Mouse (Mus musculus) frontal cortex, postnatal 14 days (tissue): ENCODE measurements around the gene Fstl1.

Experiments
- DNase-seq, 2 experiments: peaks; one replicate each; pipeline ENCODE4 v3.0.0; 2022; ENCODE audit warnings: low spot score in 2 of 2

Fstl1 gene

DNA sequence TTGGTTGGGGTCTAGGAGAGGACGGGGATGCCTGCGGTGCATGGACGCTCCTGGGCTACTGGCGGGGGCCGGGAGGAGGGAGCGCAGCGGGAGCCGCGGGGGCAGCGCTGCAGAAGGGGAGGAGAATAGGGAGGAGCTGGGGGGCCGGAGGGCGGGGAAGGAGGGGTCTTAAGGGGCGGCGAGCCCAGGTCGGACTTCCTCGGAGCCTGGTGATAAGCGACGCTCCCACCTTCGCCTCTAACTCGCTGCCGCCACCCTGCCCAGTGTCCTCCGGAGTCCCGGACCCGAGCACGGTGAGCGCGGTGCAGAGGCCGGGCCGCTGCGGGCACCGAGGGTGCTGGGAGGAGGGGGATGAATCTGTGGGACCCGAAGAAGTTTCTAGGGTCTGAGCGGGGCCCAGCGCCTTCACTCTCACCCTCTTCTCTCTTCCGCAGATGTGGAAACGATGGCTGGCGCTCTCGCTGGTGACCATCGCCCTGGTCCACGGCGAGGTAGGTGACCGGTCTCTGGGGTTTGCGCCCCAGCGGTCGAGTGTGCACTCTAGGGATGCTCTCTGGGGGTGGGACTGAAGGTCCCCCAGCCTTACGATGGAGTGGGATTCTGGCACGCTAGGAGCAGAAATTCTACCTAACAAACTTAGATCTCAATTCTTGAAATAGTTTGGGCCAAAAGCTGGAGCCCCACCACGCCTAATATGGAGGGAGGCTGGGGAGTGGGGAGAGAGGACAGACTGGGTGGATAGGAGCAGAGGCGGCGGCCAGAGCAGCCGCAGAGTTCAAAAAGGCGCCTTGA lies at the start of gene Fstl1:
Gene Fstl1, plus strand, starts transcription at position 14 of the 792 bp plus-strand sequence.
- DNase-seq, result peak in 1 of 2 experiments; percentile 28

DNA sequence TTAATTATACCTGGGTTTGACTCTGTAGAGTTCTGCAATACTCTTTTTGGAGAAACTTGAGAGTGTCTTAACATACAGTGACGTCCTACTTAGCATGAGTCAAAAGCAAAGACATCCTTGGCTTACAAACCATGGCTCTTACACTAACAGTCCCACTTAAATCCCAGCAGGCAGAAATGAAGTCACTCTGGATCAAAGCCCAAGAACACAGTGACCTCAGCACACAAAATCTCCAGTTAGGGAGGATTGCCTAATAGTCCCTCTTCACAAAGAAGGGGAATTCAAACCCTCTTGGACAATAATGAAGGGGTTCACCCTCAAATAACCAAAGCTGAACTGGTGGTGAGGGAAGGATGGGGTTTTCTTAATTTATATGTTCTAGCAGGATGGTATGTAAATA lies 48.0 kb upstream of the Fstl1 start:
- DNase-seq, result no peak

DNA sequence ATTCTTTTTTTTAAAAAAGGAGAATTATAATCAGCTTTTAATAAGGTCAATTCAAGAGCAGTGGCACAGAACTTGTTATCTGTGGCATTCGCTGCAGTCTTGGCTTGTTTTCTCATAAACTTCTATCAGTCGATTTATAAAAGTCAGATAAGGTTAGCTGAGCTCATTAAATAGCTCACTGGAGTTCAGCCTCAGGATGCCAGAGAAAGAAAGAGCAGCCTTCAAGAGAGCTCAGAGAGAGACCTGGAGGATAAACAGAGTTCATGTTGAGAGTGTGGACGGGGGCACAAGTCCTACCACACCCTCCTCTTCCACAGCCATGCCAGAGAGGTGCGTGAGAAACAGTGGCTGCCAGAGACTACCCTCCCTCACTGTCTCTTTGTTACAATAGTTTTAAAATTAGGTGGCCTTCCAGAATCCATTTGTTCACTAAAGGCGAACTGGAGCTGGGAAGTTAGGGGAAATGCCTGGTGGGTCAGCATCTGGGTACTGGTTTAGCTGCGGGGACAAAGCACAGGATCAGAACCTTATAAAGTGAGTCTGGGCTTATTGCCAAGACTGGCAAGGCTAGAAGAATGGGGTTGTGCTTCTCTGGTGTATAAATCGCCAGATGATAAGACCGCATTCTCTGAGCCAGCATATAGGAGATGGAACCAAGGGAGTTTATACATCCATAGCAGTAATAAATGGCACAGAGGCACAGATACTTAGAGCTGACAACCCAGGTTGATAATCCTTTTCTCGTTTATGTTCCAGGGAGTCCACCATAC lies 47.1 kb upstream of the Fstl1 start:
- DNase-seq, result no peak

GRCm38 (mm10) chr16:37730293-37730835 lies 46.3 kb upstream of the Fstl1 start:
- no peak for DNase-seq

DNA sequence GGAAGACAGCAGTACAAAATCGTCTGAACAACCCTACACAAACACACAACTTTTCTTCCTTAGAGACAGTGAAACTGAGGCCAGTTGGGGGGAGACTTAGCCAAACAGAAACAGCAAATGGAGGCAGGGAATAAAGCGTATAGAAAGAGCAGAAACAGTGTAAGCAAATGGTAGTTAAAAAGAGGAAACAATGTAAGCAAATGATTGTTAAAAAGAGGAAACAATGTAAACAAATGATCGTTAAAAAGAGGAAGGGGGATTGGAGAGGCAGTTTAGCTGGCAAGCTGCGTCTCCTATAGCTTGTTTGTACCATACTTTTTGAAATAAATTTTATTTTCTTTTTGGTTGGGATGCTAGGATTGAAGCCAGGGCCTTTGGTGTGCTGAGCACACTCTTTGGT lies 45.2 kb upstream of the Fstl1 start:
- no peak for DNase-seq

DNA sequence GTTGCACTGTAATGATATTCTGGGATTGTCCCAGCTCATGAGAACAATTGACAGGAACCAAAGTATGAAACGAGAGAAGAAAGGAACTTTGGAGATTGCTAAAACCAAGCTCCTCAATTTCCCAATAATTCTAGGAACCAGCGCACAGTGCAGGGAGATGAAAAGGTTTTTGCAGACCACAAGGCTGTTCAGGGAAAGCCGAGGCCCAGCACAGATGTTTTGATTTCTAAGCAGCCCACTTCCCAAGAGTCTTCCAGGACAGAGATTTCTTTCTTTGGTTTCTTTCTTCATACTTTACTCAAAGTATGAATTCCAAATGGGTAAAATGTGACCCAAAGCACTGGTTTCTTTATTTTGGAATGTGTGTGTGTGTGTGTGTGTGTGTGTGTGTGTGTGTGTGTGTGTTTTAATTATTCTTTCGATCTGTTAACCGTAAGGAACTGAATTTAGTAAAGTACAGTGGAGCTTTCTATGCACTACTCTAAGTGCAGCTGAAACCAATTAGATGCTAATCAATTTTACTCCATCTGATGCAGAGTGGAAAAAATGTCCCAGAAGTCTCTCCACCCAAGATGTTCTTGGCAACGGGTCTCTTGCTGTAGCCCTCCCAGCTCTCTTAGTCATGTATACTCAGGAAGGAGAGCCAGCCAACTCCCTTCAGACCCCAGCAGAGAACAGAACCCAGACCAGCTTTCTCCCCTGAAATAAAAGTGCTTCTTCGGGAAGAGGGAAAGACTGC lies 44.5 kb upstream of the Fstl1 start:
- DNase-seq, result no peak

- no peak for DNase-seq
Measured at GRCm38 (mm10) chr16:37740076-37740475, 36.6 kb upstream of the Fstl1 start.

DNA sequence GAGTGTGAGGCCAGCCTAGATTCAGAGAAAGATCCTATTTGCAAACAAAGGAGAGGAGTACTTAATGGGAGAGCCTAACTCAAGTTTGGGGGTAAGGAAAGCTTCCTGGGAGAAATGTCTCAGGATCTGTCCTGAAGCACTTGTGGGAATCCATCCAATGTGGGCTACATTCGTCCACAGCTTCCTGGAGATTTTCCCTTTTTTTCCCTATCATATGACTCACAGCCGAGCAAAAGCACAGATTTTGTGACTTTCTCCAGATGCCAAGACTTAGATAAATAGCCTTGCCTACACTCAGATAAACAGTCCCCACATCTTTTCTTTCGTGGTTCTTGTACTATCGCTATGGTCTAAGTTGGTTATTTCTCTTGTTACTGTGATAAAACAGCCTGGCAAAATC lies 34.4 kb upstream of the Fstl1 start:
- DNase-seq, result no peak

DNA sequence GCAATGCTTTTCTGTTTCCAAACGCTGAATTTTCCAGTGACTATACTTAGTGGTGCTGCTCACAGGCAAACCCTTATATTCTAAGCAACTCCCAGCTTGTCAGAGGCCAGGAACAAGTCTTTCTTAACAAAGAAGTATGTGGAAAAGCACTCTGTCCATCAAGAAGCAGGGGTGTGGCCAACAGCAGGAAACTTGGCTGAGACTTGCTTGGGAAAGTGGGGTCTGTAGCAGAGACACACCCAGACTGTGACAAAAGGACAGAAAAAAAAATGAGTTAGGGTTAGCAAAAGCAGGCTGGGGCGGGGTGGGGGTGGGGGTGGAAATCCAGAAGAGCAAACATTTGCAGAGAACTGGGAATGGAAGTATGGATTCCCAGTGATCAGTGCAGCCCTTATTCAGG lies 23.8 kb upstream of the Fstl1 start:
- no peak for DNase-seq

GRCm38 (mm10) chr16:37753809-37754208 lies 22.9 kb upstream of the Fstl1 start:
- DNase-seq, result no peak

- no peak for DNase-seq
Measured at GRCm38 (mm10) chr16:37754483-37754882, 22.2 kb upstream of the Fstl1 start.

- DNase-seq, result no peak
Measured at GRCm38 (mm10) chr16:37757223-37757622, 19.4 kb upstream of the Fstl1 start.

- DNase-seq, result no peak
Measured at GRCm38 (mm10) chr16:37763797-37764196, 12.9 kb upstream of the Fstl1 start.

DNA sequence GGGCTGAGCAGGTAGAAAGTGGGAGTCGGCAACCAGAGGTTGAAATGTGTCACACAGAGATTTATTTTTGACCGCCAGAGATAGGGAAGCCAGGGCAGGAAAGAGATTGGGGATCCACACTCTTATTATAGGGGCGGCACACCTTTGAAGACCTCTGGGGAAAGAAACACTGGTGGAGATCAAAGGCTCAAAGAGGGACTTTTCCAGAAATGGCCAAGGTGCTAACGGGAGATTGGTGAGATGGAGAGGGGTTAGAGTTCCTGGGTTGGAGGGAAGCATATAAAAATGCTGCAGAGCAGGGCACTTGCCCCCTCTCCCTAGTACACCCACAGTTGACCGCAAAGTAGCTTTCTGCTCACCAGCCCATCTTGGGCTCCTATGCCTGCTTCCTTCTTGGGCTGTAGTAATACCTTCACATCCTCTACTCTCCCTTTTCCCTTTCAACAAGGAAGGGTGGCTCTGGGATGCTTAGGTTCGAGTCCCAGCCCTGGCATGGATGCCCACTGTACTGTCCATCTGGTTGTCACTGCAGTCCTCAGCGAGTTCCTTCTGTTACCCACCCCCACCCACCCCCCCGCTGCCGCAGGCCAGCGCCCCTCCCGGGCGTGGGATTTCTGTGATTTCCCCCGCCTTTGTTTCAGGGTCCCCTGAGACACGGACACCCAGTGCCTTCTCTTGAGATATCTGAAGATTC lies 360 bp upstream of the Fstl1 start:
- no peak for DNase-seq

GRCm38 (mm10) chr16:37777796-37778475 lies 1.3 kb downstream of the Fstl1 start:
- DNase-seq, result no peak

DNA sequence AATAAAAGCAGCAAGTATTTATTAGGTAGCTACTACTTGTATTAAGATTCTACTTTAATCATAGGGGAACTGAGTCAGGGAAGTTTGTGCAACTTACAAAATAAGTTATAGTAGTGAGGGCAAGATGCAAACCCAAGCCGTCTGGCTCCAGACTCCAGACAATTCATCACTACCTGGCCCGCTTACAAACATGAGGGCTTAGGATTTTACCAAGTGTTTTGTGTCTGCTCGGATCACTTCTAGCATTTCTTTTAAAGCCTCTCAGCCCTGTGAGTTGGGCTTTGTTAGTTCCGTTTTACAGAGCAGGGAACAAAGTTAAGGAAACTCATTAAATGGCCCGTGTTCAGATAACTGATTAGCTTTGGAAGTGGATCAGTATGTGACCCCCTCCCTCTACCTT lies 1.9 kb downstream of the Fstl1 start:
- DNase-seq, result no peak

GRCm38 (mm10) chr16:37779651-37780280 lies 3.1 kb downstream of the Fstl1 start:
- DNase-seq, result no peak

- no peak for DNase-seq
Measured at GRCm38 (mm10) chr16:37780386-37780785, 3.7 kb downstream of the Fstl1 start.

- no peak for DNase-seq
Measured at GRCm38 (mm10) chr16:37780911-37781310, 4.2 kb downstream of the Fstl1 start.

DNA sequence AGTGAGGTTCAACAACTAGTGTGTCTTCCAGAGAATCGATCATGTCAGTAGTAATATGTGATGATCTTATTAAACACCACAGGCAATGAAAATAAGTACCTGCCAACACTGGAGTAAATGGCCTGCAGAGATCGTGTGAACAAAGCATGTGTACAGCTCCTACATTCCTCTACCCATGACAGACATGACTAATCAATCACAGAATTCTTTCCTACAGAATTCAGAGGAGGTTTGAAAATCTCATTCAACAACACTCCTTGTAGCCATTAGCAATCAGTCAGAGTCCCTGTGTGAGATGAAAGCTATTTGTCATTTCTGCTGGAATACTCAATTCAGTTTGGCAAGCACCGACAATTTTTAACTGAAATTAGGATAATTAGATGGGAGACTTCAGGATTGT lies 7.9 kb downstream of the Fstl1 start:
- no peak for DNase-seq
